Mouse (Mus musculus) mammary gland, adult 2 months (tissue): ENCODE measurements around the gene Hbq1a. TPM values are rescaled to one million over a fixed set of nuclear protein-coding genes. Genes with fewer than 3 reads are reported as not detected.

Experiments
- polyA plus RNA-seq: library from polyadenylated mRNA; depleted of rRNA; stranded (reverse); fragments of >200 nt; gene quantifications from 2 replicates; pipeline ENCODE4 v1.2.3, GENCODE M21; 2012; ENCODE audit warnings: low replicate concordance; rRNA removed

Gene Hbq1a
- polyA plus RNA-seq: 0.27 TPM in 1 of 2 replicates, not detected in the other

DNA sequence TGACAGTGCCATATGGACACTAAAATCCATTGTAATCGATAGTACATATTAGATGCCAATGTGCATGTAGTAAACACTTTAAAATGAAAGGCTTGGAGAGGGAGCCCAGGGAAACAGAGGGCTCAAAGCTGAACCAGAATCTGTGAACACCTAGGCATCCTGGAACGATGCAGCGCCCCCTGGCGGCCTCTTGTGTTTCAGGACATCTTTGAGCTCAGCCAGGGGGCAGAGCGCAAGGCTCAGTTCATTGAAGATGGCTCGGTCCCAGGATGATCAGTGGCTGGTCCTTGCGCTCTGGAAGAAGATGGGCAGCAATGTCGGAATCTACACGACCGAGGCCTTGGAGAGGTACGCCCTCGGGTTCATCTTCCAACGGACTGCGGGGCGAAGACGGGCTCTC lies at the start of gene Hbq1a:
Hbq1a (plus strand) TSS at position 205 of the 400 bp plus-strand sequence.

DNA sequence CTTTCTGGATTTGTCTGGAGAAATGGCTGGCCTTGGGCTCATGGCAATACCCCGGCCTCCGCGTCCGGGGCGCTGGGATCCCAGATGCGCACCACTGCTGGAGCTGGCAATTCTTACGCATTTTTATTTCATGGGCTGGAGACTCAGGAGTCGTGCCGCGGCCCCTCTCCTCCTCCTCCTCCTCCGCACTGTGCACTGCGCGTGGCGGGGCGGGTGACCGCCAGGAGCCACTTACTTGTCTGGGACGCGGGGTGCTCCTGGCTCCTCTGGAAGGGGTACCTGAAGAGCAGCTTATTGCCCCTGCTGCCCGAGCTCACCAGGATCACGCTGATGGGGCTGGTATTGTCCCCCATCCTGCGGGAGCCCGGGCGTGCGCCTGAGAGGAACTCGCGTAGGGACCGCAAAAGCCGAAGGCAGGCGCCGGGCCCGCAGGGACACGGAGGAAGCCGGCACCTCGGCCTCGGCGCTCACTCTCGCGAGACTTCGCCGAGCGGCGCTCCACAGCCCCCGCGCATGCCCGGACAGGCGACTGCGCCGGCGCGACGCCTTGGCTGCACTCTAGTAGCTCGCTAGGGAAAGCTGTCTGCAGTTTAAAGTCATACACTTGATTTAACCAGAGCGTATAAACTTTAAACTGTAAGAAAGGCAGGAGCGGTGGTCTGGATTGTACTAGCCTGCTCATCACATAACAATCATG lies 32.5 kb upstream of the Hbq1a start, which contains the start of gene Nprl3:
Nprl3 (minus strand) TSS at position 520 of the 697 bp plus-strand sequence.

DNA sequence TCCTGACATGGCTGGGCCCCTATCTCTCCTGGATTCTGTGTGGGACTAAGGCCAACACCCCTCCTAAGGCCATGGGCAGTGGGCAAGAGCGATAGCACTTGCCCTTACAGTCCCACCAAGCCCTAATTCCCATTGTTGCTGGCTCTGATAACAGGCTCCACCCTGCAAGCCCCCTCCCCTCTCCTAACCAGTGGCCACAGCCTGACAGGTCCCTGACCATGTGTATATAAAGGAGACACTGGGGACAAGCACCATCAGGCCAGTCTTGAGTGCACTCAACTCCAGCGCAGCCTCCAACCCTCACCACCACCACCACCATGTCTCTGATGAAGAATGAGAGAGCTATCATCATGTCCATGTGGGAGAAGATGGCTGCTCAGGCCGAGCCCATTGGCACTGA lies 23.5 kb upstream of the Hbq1a start, which contains the start of gene Hba-x:
Hba-x (plus strand) TSS at position 54 of the 400 bp plus-strand sequence.

DNA sequence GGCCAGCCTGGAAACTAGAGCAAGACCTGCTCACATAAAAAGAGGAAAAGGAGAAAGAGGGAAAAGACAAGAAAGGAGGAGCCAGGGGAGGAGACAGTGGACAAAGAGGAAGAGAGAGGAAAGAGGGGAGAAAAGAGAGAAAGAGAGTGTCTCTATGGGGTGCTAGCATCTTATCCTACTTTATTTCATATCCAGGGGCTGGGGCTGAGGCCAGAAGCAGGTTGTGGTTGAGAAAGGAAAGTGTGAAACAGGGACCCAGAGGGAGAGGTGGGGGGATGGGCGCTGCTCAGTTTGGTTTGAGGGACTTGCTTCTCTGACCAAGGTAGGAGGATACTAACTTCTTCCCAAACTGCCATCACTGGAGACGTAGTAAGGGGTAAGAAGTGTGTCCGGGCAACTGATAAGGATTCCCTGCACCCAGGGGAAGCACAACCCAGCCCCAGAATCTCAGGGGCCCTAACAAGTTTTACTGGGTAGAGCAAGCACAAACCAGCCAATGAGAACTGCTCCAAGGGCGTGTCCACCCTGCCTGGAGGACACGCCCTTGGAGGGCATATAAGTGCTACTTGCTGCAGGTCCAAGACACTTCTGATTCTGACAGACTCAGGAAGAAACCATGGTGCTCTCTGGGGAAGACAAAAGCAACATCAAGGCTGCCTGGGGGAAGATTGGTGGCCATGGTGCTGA lies 16.6 kb upstream of the Hbq1a start, which contains the start of gene Hba-a1:
Hba-a1 (plus strand) TSS at position 421 of the 687 bp plus-strand sequence.

DNA sequence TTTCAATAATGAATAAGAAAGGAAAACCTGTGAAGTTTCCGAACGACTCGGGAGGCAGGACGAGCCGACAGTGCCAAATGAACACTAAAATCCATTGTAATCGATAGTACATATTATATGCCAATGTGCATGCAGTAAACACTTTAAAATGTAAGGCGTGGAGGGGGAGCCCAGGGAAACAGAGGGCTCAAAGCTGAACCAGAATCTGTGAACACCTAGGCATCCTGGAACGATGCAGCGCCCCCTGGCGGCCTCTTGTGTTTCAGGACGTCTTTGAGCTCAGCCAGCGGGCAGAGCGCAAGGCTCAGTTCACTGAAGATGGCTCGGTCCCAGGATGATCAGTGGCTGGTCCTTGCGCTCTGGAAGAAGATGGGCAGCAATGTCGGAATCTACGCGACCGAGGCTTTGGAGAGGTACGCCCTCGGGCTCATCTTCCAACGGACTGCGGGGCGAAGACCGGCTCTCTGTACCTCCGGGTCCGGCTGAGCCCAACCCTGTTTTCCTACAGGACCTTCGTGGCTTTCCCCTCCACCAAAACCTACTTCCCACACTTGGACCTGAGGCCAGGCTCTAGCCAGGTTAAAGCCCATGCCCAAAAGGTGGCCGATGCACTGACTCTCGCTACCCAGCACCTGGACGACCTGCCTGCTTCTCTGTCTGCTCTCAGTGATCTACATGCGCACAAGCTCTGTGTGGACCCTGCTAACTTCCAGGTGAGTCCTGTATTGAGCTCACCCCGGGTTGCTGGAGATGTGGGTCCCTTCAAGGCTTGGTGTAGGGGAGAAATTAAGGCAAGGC lies 13.0 kb upstream of the Hbq1a start, which contains the start of gene Hbq1b:
Hbq1b (plus strand) TSS at position 271 of the 798 bp plus-strand sequence.

DNA sequence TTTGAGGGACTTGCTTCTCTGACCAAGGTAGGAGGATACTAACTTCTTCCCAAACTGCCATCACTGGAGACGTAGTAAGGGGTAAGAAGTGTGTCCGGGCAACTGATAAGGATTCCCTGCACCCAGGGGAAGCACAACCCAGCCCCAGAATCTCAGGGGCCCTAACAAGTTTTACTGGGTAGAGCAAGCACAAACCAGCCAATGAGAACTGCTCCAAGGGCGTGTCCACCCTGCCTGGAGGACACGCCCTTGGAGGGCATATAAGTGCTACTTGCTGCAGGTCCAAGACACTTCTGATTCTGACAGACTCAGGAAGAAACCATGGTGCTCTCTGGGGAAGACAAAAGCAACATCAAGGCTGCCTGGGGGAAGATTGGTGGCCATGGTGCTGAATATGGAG lies 3.7 kb upstream of the Hbq1a start, which contains the start of gene Hba-a2:
Hba-a2 (plus strand) TSS at position 287 of the 400 bp plus-strand sequence.

DNA sequence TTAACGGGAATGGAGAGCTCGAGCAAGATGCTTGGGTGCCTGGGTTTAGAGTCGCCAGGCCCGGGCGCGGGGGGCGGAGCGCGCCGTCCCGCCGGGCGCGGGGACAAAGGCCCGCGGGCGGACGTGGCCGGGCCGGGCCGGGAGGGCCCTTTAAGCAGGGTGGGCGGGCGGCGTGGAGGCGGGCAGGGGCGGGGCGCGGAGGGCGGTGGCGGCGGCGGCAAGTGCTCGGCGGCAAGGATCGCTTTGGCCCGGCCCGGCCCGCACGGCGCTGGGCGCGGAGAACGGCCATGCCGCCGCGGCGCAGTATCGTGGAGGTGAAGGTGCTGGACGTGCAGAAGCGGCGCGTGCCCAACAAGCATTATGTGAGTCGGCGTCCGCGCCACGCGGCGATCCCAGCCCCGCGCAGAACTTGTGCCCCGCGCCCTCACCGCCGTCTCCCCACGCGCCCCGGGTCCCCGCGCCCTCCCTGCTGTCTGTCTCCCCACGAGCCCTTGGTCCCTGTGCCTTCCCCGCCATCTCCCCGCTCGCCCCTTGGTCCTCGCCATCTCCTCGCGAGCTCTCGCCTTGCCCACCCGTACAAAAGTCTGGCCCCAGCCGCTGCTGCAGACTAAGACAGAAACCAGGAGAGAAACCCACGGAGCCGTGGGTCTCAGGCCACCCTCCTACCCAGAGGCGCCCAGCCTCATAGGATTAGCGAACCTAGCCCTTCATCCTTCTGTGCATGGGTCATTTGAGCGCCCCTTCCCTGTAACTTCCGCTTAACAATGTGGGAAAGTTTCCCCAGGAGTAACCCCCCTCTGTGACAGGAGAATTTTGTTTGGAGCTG lies 48.0 kb downstream of the Hbq1a start, which contains the start of gene Sh3pxd2b:
Sh3pxd2b (plus strand) TSS at position 214 of the 826 bp plus-strand sequence.

Other genes with a start within 250 kb of the Hbq1a start
- gene Il9r, start 99.8 kb upstream of the Hbq1a start, polyA plus RNA-seq: 7.4 and 12.7 TPM in 2 replicates
- 13.1 and 14.8 TPM in 2 replicates for gene Snrnp25, start 94.7 kb upstream of the Hbq1a start, polyA plus RNA-seq
- 216 and 224 TPM in 2 replicates for gene Rhbdf1, start 77.8 kb upstream of the Hbq1a start, polyA plus RNA-seq
- 13.0 and 14.3 TPM in 2 replicates for gene Mpg, start 73.6 kb upstream of the Hbq1a start, polyA plus RNA-seq
- 111 and 129 TPM in 2 replicates for gene Nprl3, start 32.4 kb upstream of the Hbq1a start, polyA plus RNA-seq
- not detected in 2 replicates for gene Hba-x, start 23.7 kb upstream of the Hbq1a start, polyA plus RNA-seq
- gene Hba-a1, start 16.6 kb upstream of the Hbq1a start, polyA plus RNA-seq: 588 and 1,816 TPM in 2 replicates
- gene Hbq1b, start 13.1 kb upstream of the Hbq1a start, polyA plus RNA-seq: not detected in 2 replicates
- gene Hba-a2, start 3.6 kb upstream of the Hbq1a start, polyA plus RNA-seq: 968 and 1,887 TPM in 2 replicates
- gene Sh3pxd2b, start 47.8 kb downstream of the Hbq1a start, polyA plus RNA-seq: 23.7 and 34.8 TPM in 2 replicates
- gene Ubtd2, start 155.3 kb downstream of the Hbq1a start, polyA plus RNA-seq: 10.6 and 13.1 TPM in 2 replicates
- gene Efcab9, start 232.0 kb downstream of the Hbq1a start, polyA plus RNA-seq: 0.23 TPM in 1 of 2 replicates, not detected in the other
- 27.3 and 44.9 TPM in 2 replicates for gene Stk10, start 233.2 kb downstream of the Hbq1a start, polyA plus RNA-seq